In the genomic region with DNA sequence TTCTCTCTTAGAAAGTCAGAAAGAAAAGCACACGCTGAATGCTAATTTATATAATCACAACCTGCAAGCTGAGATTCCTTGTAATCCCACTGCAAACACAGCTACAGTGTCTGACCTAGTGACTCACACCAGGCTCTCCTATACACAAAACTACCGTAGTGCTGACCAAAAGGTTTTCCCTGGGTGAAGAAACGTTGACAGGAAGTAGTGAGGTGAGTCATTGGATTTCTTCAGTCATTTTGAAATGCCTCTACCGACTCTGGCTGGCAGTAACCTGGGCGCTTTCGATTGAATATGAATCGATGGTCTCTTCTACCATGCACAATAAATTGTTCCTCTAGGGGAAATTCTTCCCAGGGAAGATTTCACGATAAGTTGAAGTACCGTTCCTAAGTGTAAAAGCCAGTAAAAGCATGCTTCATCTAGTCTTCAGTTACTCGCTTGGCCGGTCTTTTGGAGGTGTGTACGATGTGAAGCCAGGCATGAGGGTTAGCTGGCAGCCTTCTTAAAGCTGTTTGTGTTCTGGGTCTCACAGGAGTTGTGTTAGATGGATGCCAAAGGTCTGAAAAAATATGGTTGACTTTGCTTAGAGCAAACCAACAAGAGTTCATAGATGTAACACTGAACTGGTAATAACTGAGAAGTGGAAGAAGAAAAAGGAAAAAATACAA, we compare ENCODE assay signal across 19 mouse cellular contexts. TPM values are rescaled to one million over a fixed set of nuclear protein-coding genes. Genes with fewer than 3 reads are reported as not detected.
DNase-seq lines count a peak whose midpoint lies in the region; ATAC-seq and TF ChIP-seq lines count a peak whose summit lies in the region.
"Had no signal": no experiment of that assay in that cellular context is flagged by ENCODE, and none has a peak within 500 bp of the region (broad histone marks: within the 10 kb centered on the region; RNA-seq: fewer than 3 reads in every experiment).

No protein-coding gene starts in this region.

- no peaks in the 10 kb centered on the region for H3K36me3 ChIP-seq in kidney, embryonic 14.5 days (ENCODE audit: control insufficient read depth, insufficient read depth, low read length)
- H3K36me3 ChIP-seq in C2C12 (ENCODE audit: control insufficient read depth, insufficient read depth) = no peaks in the 10 kb centered on the region
- no peaks in the 10 kb centered on the region for H3K36me3 ChIP-seq in embryonic facial prominence, embryonic 15.5 days
- no peaks in the 10 kb centered on the region for H3K36me3 ChIP-seq in stomach, embryonic 14.5 days (ENCODE audit: control insufficient read depth, insufficient read depth, low read length)
- H3K36me3 ChIP-seq: forebrain, embryonic 15.5 days; limb, embryonic 10.5 days had no signal

- H3K79me2 ChIP-seq in C2C12 (ENCODE audit: control insufficient read depth, insufficient read depth) = no peaks in the 10 kb centered on the region

- H3K27ac ChIP-seq in kidney, embryonic 14.5 days (ENCODE audit: low read depth, low read length) = peak overlapping the region; percentile 80
- H3K27ac ChIP-seq in embryonic facial prominence, embryonic 15.5 days (replicated peaks) = peak overlapping the region; percentile 17; the same call in 1 of the 2 replicates
- peak overlapping the region; percentile 55; the same call in 1 of the 2 replicates for H3K27ac ChIP-seq in stomach, embryonic 14.5 days (ENCODE audit: low read length)
- H3K27ac ChIP-seq: forebrain, embryonic 15.5 days; limb, embryonic 10.5 days had no signal

- H3K27me3 ChIP-seq in kidney, embryonic 14.5 days (ENCODE audit: control insufficient read depth, insufficient read depth, low read length) = no peaks in the 10 kb centered on the region
- H3K27me3 ChIP-seq in C2C12 (ENCODE audit: control insufficient read depth, insufficient read depth, insufficient read length) = no peaks in the 10 kb centered on the region
- H3K27me3 ChIP-seq in embryonic facial prominence, embryonic 15.5 days = no peaks in the 10 kb centered on the region
- H3K27me3 ChIP-seq in stomach, embryonic 14.5 days (ENCODE audit: control insufficient read depth, insufficient read depth, low read length) = no peaks in the 10 kb centered on the region
- H3K27me3 ChIP-seq: forebrain, embryonic 15.5 days had no signal

- no peak for TF ChIP-seq CTCF in C2C12 (IDR thresholded peaks at IDR 0.05; ENCODE audit: control insufficient read depth, insufficient read depth, insufficient read length)

- peaks cover 11% of the 10 kb centered on the region; the same call in 1 of the 2 replicates for H3K4me1 ChIP-seq in kidney, embryonic 14.5 days (ENCODE audit: control insufficient read depth, insufficient read depth, low read length)
- no peaks in the 10 kb centered on the region for H3K4me1 ChIP-seq in embryonic facial prominence, embryonic 15.5 days
- peaks cover 20% of the 10 kb centered on the region for H3K4me1 ChIP-seq in stomach, embryonic 14.5 days (ENCODE audit: control insufficient read depth, insufficient read depth, low read length)
- H3K4me1 ChIP-seq: forebrain, embryonic 15.5 days; limb, embryonic 10.5 days had no signal

- no peak overlapping the region for H3K9ac ChIP-seq in kidney, embryonic 14.5 days (ENCODE audit: low read depth, low read length)
- H3K9ac ChIP-seq in embryonic facial prominence, embryonic 15.5 days = no peak overlapping the region
- no peak overlapping the region for H3K9ac ChIP-seq in stomach, embryonic 14.5 days (replicated peaks; ENCODE audit: low read depth, low read length)
- H3K9ac ChIP-seq: forebrain, embryonic 15.5 days; lung, embryonic 14.5 days had no signal

- whole genome bisulfite sequencing in kidney, embryonic 14.5 days = 66% methylated on average over 12 of the region's 12 CpGs
- WGBS in embryonic facial prominence, embryonic 15.5 days = 60% methylated on average over 12 of the region's 12 CpGs
- 63% methylated on average over 12 of the region's 12 CpGs for WGBS in stomach, embryonic 14.5 days

- no peak for ATAC-seq in kidney, embryonic 14.5 days (ENCODE audit: low FRiP score, low TSS enrichment)
- no peak for ATAC-seq in embryonic facial prominence, embryonic 15.5 days (ENCODE audit: insufficient number of reproducible peaks, low FRiP score, low TSS enrichment, low read depth)
- peak; percentile 60; the same call in 1 of the 2 replicates for ATAC-seq in stomach, embryonic 14.5 days (ENCODE audit: insufficient number of reproducible peaks, insufficient read depth, low FRiP score, low read depth)
- ATAC-seq: activated CD4-positive, CD25-positive, alpha-beta regulatory T cell, adult 4 months; forebrain, embryonic 15.5 days had no signal

- H3K9me3 ChIP-seq in kidney, embryonic 14.5 days (ENCODE audit: control insufficient read depth, low read length) = peaks cover 2% of the 10 kb centered on the region; the same call in 1 of the 2 replicates
- no peaks in the 10 kb centered on the region for H3K9me3 ChIP-seq in embryonic facial prominence, embryonic 15.5 days (replicated peaks)
- H3K9me3 ChIP-seq in stomach, embryonic 14.5 days (ENCODE audit: control insufficient read depth, low read depth, low read length) = no peaks in the 10 kb centered on the region; the same call in 1 of the 2 replicates
- H3K9me3 ChIP-seq: forebrain, embryonic 15.5 days; limb, embryonic 10.5 days had no signal

- DNase-seq in kidney, postnatal 25 days = no peak
- DNase-seq in thymus, postnatal 14 days = no peak
- DNase-seq in left cerebral cortex, adult 9 months (ENCODE audit: low spot score in 2 of 2) = no peak
- no peak for DNase-seq in ovary, postnatal 10 days (ENCODE audit: low spot score)
- DNase-seq: adrenal gland, postnatal 36 days; cerebellum, adult 8-10 months; embryo, embryonic 11 days; lung, embryonic 14.5 days; midbrain, embryonic 14.5 days; spleen, adult 18-20 months; thymus, postnatal 36 days had no signal

- H3K4me2 ChIP-seq in kidney, embryonic 14.5 days (replicated peaks; ENCODE audit: low read depth, low read length) = no peak overlapping the region
- no peak overlapping the region for H3K4me2 ChIP-seq in embryonic facial prominence, embryonic 15.5 days (replicated peaks)
- H3K4me2 ChIP-seq in stomach, embryonic 14.5 days (replicated peaks; ENCODE audit: low read depth, low read length) = no peak overlapping the region
- H3K4me2 ChIP-seq: forebrain, embryonic 15.5 days; liver, embryonic 11.5 days; lung, embryonic 14.5 days had no signal

- H3ac ChIP-seq in C2C12 (ENCODE audit: control insufficient read depth, insufficient read length, low read depth) = no peak overlapping the region

- no peaks in the 10 kb centered on the region for H3K79me3 ChIP-seq in C2C12 (ENCODE audit: low read depth)

- H3K4me3 ChIP-seq in kidney, embryonic 14.5 days (ENCODE audit: low read length) = no peak overlapping the region
- H3K4me3 ChIP-seq in C2C12 (ENCODE audit: insufficient read depth, poor library complexity, severe bottlenecking) = no peak overlapping the region
- H3K4me3 ChIP-seq in embryonic facial prominence, embryonic 15.5 days (replicated peaks) = no peak overlapping the region
- H3K4me3 ChIP-seq in stomach, embryonic 14.5 days (ENCODE audit: low read depth, low read length) = no peak overlapping the region
- H3K4me3 ChIP-seq: forebrain, embryonic 15.5 days; limb, embryonic 10.5 days had no signal

TF ChIP-seq in C2C12, 6 proteins besides CTCF, POLR2A, EP300 and RAD21:
- TF ChIP-seq MAX (IDR thresholded peaks at IDR 0.05) = no peak
- peak; percentile 41 for TF ChIP-seq CEBPB (IDR thresholded peaks at IDR 0.05; ENCODE audit: low read depth)
- no peak for TF ChIP-seq MYOG (IDR thresholded peaks at IDR 0.05; ENCODE audit: control insufficient read depth, extremely low read depth, insufficient read length)
- TF ChIP-seq MYOD1 (IDR thresholded peaks at IDR 0.05; ENCODE audit: control insufficient read depth, insufficient read length, low read depth) = no peak
- no peak for TF ChIP-seq USF1 (IDR thresholded peaks at IDR 0.05; ENCODE audit: low read depth)
- TF ChIP-seq FOSL1 (IDR thresholded peaks at IDR 0.05; ENCODE audit: insufficient read depth, low read length, poor library complexity, severe bottlenecking) = peak; percentile 36

RNA-seq across cellular contexts. Expression of a gene that starts 36.5 kb away (rescaled TPM):
- 2.1 and 5.0 TPM in 2 replicates for polyA plus RNA-seq in kidney, embryonic 14.5 days (2014; fragmentation: Nextera tagmentation; extraction: Ambion mirVana)
- 11.1 TPM for polyA plus RNA-seq in C2C12 (2012; fragmentation: generic; extraction: Trizol)
- 4.6 and 5.0 TPM in 2 replicates for polyA plus RNA-seq in embryonic facial prominence, embryonic 15.5 days (2015; fragmentation: Nextera tagmentation; extraction: Ambion mirVana)
- polyA plus RNA-seq in stomach, embryonic 14.5 days (2014; fragmentation: Nextera tagmentation; extraction: Ambion mirVana) = 2.7 and 2.8 TPM in 2 replicates

Comparison
In these comparisons a context has a peak if more than half of its experiments do, and no peak if none do; other contexts are left out.
1. H3K27ac ChIP-seq: peak in every context shown above with its lines; median percentile 80 in kidney, embryonic 14.5 days; 55 in stomach, embryonic 14.5 days; 17 in embryonic facial prominence, embryonic 15.5 days.